Mouse (Mus musculus): ENCODE measurements around the gene Taf1b. TPM values are rescaled to one million over a fixed set of nuclear protein-coding genes. Genes with fewer than 3 reads are reported as not detected.

Taf1b gene
- polyA plus RNA-seq, 1 experiment from 2014 or later, result 12.8 TPM

GRCm38 (mm10) chr12:24541426-24542154 lies 43.4 kb downstream of the Taf1b start:
- Histone ChIP-seq H3K9me3 (ENCODE audit: control insufficient read depth, low read length) (no peaks in the 10 kb centered on the region), H3K4me1 (replicated peaks; ENCODE audit: control insufficient read depth, insufficient read depth) (no peaks in the 10 kb centered on the region), H3K36me3 (ENCODE audit: control insufficient read depth, insufficient read depth, low read length) (peaks cover 4% of the 10 kb centered on the region; the same call in 1 of the 2 replicates), H3K9ac (ENCODE audit: low read length) (no peak overlapping the region), H3K27ac (replicated peaks) (0 out of 2 replicates have a peak overlapping the region, but pooled peaks have one; percentile 4), H3K27me3 (ENCODE audit: control insufficient read depth, insufficient read depth, low read length) (no peaks in the 10 kb centered on the region), H3K4me3 (ENCODE audit: low read depth, low read length) (no peak overlapping the region), H3K4me2 (replicated peaks; ENCODE audit: low read depth) (no peak overlapping the region)
- no peak for DNase-seq (ENCODE audit: low spot score)
- no peak for ATAC-seq (ENCODE audit: low FRiP score, low TSS enrichment)
- no peak for TF ChIP-seq CTCF (IDR thresholded peaks at IDR 0.05; ENCODE audit: low read depth)
- no peak for TF ChIP-seq EP300 (optimal IDR thresholded peaks at IDR 0.05)
- 81% methylated on average over 16 of the region's 16 CpGs for WGBS

DNA sequence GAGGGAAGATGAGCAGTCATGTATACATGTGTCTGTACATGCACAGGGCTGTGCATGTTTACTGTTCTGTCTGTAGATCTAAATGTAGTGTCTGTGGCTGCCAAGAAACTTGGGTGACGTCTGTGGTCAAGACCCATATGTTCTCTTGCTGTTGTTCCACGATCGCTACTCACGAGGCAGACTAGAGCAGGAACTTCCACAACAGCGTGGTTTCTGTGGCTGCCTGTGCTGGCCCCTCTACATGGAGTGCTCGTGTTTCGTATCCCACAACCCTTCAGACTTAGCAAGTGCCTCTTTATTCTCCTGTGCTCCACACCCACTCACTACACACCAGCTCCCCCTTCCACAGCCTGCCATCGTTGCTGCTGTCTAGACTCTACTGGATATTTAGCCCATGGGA lies 49.5 kb downstream of the Taf1b start:
- 61% methylated on average over 8 of the region's 8 CpGs for WGBS
- no peak for ATAC-seq (ENCODE audit: low FRiP score, low TSS enrichment)
- Histone ChIP-seq H3K27ac (replicated peaks) (no peak overlapping the region), H3K4me1 (replicated peaks; ENCODE audit: control insufficient read depth, insufficient read depth) (no peaks in the 10 kb centered on the region), H3K4me3 (ENCODE audit: low read depth, low read length) (no peak overlapping the region), H3K4me2 (replicated peaks; ENCODE audit: low read depth) (no peak overlapping the region), H3K27me3 (ENCODE audit: control insufficient read depth, insufficient read depth, low read length) (no peaks in the 10 kb centered on the region), H3K36me3 (ENCODE audit: control insufficient read depth, insufficient read depth, low read length) (peaks cover 2% of the 10 kb centered on the region; the same call in 1 of the 2 replicates), H3K9me3 (ENCODE audit: control insufficient read depth, low read length) (no peaks in the 10 kb centered on the region), H3K9ac (ENCODE audit: low read length) (no peak overlapping the region)
- DNase-seq (ENCODE audit: low spot score), result no peak
- no peak for TF ChIP-seq EP300 (optimal IDR thresholded peaks at IDR 0.05)
- no peak for TF ChIP-seq CTCF (IDR thresholded peaks at IDR 0.05; ENCODE audit: low read depth)

DNA sequence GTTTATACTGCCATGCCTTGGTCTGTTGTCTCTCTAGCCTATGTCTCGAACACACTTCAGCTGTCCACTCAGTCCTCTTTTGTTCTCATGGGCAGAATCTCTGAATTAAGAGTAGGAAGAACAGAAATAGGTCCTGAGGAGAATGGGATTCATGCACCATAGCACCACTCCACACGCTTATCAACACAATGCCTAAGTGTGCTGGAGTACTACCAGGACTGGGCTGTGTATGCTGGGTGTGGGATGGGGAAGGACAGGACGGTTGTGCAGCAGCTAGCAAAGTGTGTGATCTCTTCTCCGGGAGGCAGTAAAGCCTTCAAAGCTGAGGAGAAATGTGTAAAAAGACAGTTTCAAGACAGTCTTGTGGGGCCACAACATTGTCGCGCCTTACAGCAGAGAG lies 50.7 kb downstream of the Taf1b start:
- H3K9ac ChIP-seq (ENCODE audit: low read length), result no peak overlapping the region
- H3K27ac ChIP-seq (replicated peaks), result no peak overlapping the region
- TF ChIP-seq EP300 (optimal IDR thresholded peaks at IDR 0.05), result no peak
- no peak for TF ChIP-seq CTCF (IDR thresholded peaks at IDR 0.05; ENCODE audit: low read depth)
- H3K27me3 ChIP-seq (ENCODE audit: control insufficient read depth, insufficient read depth, low read length), result no peaks in the 10 kb centered on the region
- H3K36me3 ChIP-seq (ENCODE audit: control insufficient read depth, insufficient read depth, low read length), result peaks cover 2% of the 10 kb centered on the region; the same call in 1 of the 2 replicates
- H3K4me1 ChIP-seq (replicated peaks; ENCODE audit: control insufficient read depth, insufficient read depth), result no peaks in the 10 kb centered on the region
- H3K4me3 ChIP-seq (ENCODE audit: low read depth, low read length), result no peak overlapping the region
- 90% methylated on average over 6 of the region's 6 CpGs for WGBS
- no peaks in the 10 kb centered on the region for H3K9me3 ChIP-seq (ENCODE audit: control insufficient read depth, low read length)
- no peak for DNase-seq (ENCODE audit: low spot score)
- ATAC-seq (ENCODE audit: low FRiP score, low TSS enrichment), result no peak
- H3K4me2 ChIP-seq (replicated peaks; ENCODE audit: low read depth), result no peak overlapping the region

GRCm38 (mm10) chr12:24552531-24552930 lies 54.4 kb downstream of the Taf1b start:
- Histone ChIP-seq H3K9me3 (ENCODE audit: control insufficient read depth, low read length) (no peaks in the 10 kb centered on the region), H3K27ac (replicated peaks) (no peak overlapping the region), H3K4me3 (ENCODE audit: low read depth, low read length) (no peak overlapping the region), H3K27me3 (ENCODE audit: control insufficient read depth, insufficient read depth, low read length) (no peaks in the 10 kb centered on the region), H3K36me3 (ENCODE audit: control insufficient read depth, insufficient read depth, low read length) (no peaks in the 10 kb centered on the region; the same call in 1 of the 2 replicates), H3K9ac (ENCODE audit: low read length) (no peak overlapping the region), H3K4me1 (replicated peaks; ENCODE audit: control insufficient read depth, insufficient read depth) (no peaks in the 10 kb centered on the region), H3K4me2 (replicated peaks; ENCODE audit: low read depth) (no peak overlapping the region)
- WGBS, result 60% methylated on average over 2 of the region's 2 CpGs
- no peak for TF ChIP-seq EP300 (optimal IDR thresholded peaks at IDR 0.05)
- no peak for TF ChIP-seq CTCF (IDR thresholded peaks at IDR 0.05; ENCODE audit: low read depth)
- no peak for ATAC-seq (ENCODE audit: low FRiP score, low TSS enrichment)
- no peak for DNase-seq (ENCODE audit: low spot score)

DNA sequence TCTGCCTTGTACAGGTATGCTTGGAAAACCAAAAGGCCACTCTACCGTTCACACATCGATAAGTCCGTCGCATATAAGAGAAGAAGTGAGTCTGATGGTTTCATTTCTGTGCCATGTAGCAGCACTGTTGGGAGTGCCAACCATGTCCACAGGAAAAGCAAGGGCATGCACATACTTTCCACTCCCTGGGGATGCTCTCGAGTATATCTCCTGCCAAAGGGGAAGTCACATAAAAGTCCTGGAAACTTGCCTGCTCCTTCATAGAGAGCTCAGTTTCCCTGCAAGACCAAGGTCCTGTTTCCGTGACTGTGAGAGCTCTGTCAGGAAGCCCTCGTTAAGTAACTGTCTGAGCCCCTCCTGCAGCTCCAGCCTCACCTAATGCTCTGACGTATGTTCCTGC lies 57.8 kb downstream of the Taf1b start:
- TF ChIP-seq EP300 (optimal IDR thresholded peaks at IDR 0.05) (no peak), CTCF (IDR thresholded peaks at IDR 0.05; ENCODE audit: low read depth) (no peak)
- Histone ChIP-seq H3K4me3 (ENCODE audit: low read depth, low read length) (no peak overlapping the region), H3K4me1 (replicated peaks; ENCODE audit: control insufficient read depth, insufficient read depth) (no peaks in the 10 kb centered on the region), H3K9ac (ENCODE audit: low read length) (no peak overlapping the region), H3K27ac (replicated peaks) (no peak overlapping the region), H3K4me2 (replicated peaks; ENCODE audit: low read depth) (no peak overlapping the region), H3K9me3 (ENCODE audit: control insufficient read depth, low read length) (no peaks in the 10 kb centered on the region), H3K36me3 (ENCODE audit: control insufficient read depth, insufficient read depth, low read length) (peaks cover 3% of the 10 kb centered on the region; the same call in 1 of the 2 replicates), H3K27me3 (ENCODE audit: control insufficient read depth, insufficient read depth, low read length) (no peaks in the 10 kb centered on the region)
- WGBS, result 80% methylated on average over 8 of the region's 8 CpGs
- DNase-seq (ENCODE audit: low spot score) (no peak), ATAC-seq (ENCODE audit: low FRiP score, low TSS enrichment) (no peak)

DNA sequence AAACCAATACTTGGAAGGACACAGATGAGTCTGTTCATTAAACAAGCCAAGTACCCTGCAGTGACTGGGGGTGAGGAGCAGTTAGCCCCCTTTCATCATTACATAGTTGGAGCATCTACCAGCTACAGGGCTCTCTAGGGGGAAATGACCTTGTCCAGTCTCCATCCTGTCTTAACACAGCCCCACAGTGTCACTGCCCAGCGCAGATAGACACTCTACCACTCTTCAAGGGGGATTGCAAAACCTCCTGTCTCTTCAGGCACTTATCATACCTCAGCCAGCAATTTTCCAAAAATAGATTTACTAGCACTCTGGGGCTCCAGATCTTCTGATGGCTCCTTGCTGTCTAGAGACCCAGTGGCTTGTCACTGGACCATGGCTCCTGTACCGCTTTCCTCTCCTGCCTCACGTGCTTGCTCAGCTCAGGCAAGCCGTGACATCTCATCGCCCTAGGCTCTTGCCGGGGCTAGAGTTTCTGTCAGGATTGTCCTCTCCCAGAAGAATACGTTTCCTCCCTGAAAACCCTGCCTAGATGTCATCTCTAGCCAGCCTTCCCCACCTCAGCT lies 65.3 kb downstream of the Taf1b start:
- DNase-seq (ENCODE audit: low spot score) (no peak), ATAC-seq (ENCODE audit: low FRiP score, low TSS enrichment) (no peak)
- Histone ChIP-seq H3K27me3 (ENCODE audit: control insufficient read depth, insufficient read depth, low read length) (no peaks in the 10 kb centered on the region), H3K27ac (replicated peaks) (no peak overlapping the region), H3K36me3 (ENCODE audit: control insufficient read depth, insufficient read depth, low read length) (0 out of 2 replicates have a peak, but pooled peaks cover 3% of the 10 kb centered on the region), H3K9ac (ENCODE audit: low read length) (no peak overlapping the region), H3K4me2 (replicated peaks; ENCODE audit: low read depth) (no peak overlapping the region), H3K4me1 (replicated peaks; ENCODE audit: control insufficient read depth, insufficient read depth) (no peaks in the 10 kb centered on the region), H3K9me3 (ENCODE audit: control insufficient read depth, low read length) (no peaks in the 10 kb centered on the region), H3K4me3 (ENCODE audit: low read depth, low read length) (no peak overlapping the region)
- no peak for TF ChIP-seq EP300 (optimal IDR thresholded peaks at IDR 0.05)
- no peak for TF ChIP-seq CTCF (IDR thresholded peaks at IDR 0.05; ENCODE audit: low read depth)
- WGBS, result 85% methylated on average over 7 of the region's 7 CpGs
